Mouse (Mus musculus): ENCODE results near the gene Lilr4b. TPM values are rescaled to one million over a fixed set of nuclear protein-coding genes. Genes with fewer than 3 reads are reported as not detected.

Lilr4b gene
- 1.6 and 2.7 TPM in 2 replicates for polyA plus RNA-seq (2012; rRNA removed)

DNA sequence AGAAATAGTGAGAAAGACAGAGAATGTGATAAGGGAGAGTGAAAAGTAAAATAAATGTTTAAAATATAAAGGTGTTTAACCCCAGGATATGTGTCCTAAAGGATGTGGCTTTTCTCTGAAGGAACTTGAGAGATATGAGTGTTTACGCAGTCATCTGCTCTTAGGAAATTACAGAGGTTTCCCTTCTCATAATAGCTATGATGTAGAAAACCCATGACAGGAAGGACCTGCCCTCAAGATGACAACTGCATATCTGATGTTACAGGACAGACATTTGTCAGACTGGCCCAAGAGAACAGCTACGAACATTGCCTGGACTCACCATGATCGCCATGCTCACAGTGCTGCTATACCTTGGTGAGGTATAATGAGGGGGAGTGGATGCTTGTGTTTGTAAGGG lies at the start of gene Lilr4b, which contains the start of gene Gm49339:
Gene Lilr4b (plus strand): TSS at position 236 of the 400 bp plus-strand sequence.
Gene Gm49339 (plus strand): TSS at position 216 of the 400 bp plus-strand sequence.

DNA sequence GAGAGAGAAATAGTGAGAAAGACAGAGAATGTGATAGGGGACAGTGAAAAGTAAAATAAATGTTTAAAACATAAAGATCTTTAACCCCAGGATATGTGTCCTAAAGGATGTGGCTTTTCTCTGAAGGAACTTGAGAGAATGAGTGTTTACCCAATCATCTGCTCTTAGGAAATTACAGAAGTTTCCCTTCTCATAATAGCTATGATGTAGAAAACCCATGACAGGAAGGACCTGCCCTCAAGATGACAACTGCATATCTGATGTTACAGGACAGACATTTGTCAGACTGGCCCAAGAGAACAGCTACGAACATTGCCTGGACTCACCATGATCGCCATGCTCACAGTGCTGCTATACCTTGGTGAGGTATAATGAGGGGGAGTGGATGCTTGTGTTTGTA lies 10.3 kb downstream of the Lilr4b start, which contains the start of gene Lilrb4a:
Gene Lilrb4a (plus strand): TSS at position 266 of the 400 bp plus-strand sequence.

Other genes with a start within 250 kb of the Lilr4b start
- 1.0 and 1.7 TPM in 2 replicates for gene Gm49339, start within 50 bp of the Lilr4b start, polyA plus RNA-seq (2012; rRNA removed)
- gene Lilrb4a, start 10.3 kb downstream of the Lilr4b start, polyA plus RNA-seq (2012; rRNA removed), result 4.1 and 4.5 TPM in 2 replicates
- 1.6 and 2.7 TPM in 2 replicates for gene Fam162b, start 109.9 kb downstream of the Lilr4b start, polyA plus RNA-seq (2012; rRNA removed)
- 0.04 TPM in 1 of 2 replicates, not detected in the other for gene Gprc6a, start 150.8 kb downstream of the Lilr4b start, polyA plus RNA-seq (2012; rRNA removed)
- gene Rfx6, start 197.1 kb downstream of the Lilr4b start, polyA plus RNA-seq (2012; rRNA removed), result 0.12 TPM in 1 of 2 replicates, not detected in the other